Mouse (Mus musculus): ENCODE results near the gene Ccdc60. TPM values are rescaled to one million over a fixed set of nuclear protein-coding genes. Genes with fewer than 3 reads are reported as not detected.
A peak's percentile ranks its signal among the peaks of the same experiment; 100 is the strongest.

Gene Ccdc60
- polyA plus RNA-seq, 1 experiment = 205 TPM

DNA sequence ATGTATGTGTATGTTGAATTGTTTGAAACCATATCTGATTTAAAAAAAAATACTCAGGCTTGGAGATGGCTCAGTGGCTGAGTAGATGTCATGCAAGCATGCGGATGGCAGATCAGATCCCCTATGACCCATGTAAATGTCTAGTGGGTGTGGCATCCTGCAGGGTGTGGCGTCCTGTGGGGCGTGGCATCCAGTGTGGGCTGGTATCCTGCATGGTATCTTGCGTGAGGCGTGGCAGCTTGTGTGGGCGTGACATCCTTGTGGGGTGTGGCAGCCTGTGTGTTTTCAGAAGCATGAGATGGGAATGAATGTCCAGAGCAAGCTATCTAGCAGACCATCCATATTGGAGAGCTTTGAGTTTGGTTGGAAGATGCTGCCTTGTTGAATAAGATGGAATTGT is 36.6 kb downstream of the Ccdc60 start:
- Histone ChIP-seq H3K4me3 (ENCODE audit: control insufficient read depth, low read depth, low read length) (no peak overlapping the region), H3K27ac (ENCODE audit: control insufficient read depth, insufficient read depth, low read depth, low read length) (no peak overlapping the region), H3K27me3 (ENCODE audit: control insufficient read depth, insufficient read depth, low read length) (no peaks in the 10 kb centered on the region), H3K36me3 (ENCODE audit: control insufficient read depth, insufficient read depth, low read length) (no peaks in the 10 kb centered on the region; the same call in 1 of the 2 replicates), H3K4me1 (ENCODE audit: control insufficient read depth, insufficient read depth, low read length) (no peaks in the 10 kb centered on the region; the same call in 1 of the 2 replicates)
- TF ChIP-seq CTCF (IDR thresholded peaks at IDR 0.05; ENCODE audit: control insufficient read depth, insufficient read depth, insufficient replicate concordance, low read depth, low read length) (no peak), POLR2A (IDR thresholded peaks at IDR 0.05; ENCODE audit: control insufficient read depth, low read depth, low read length) (no peak)

DNA sequence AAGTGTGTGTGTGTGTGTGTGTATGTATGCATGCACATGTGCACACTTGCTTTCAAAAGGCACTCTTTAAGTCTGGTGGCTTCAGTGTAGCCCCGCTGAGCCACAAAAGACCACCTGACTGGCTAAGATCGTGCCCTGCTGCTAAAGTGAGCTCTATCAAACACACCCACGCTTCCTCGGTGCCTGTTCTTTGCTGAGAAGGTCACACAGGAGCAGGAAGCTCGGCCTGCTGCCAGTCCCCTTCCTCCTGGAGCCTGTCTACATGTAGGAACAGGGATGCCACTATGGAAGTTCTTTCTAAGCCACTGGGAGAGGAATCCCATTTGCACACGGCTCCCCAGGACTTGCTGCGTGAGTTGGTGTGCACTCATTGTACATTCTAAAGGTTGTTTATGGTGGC is 42.1 kb downstream of the Ccdc60 start:
- Histone ChIP-seq H3K27ac (ENCODE audit: control insufficient read depth, insufficient read depth, low read depth, low read length) (no peak overlapping the region), H3K4me3 (ENCODE audit: control insufficient read depth, low read depth, low read length) (no peak overlapping the region), H3K27me3 (ENCODE audit: control insufficient read depth, insufficient read depth, low read length) (no peaks in the 10 kb centered on the region), H3K36me3 (ENCODE audit: control insufficient read depth, insufficient read depth, low read length) (no peaks in the 10 kb centered on the region), H3K4me1 (ENCODE audit: control insufficient read depth, insufficient read depth, low read length) (no peaks in the 10 kb centered on the region)
- TF ChIP-seq CTCF (IDR thresholded peaks at IDR 0.05; ENCODE audit: control insufficient read depth, insufficient read depth, insufficient replicate concordance, low read depth, low read length) = no peak
- no peak for TF ChIP-seq POLR2A (IDR thresholded peaks at IDR 0.05; ENCODE audit: control insufficient read depth, low read depth, low read length)

GRCm38 (mm10) chr5:116244476-116244875 is 44.3 kb downstream of the Ccdc60 start:
- no peak overlapping the region for H3K4me3 ChIP-seq (ENCODE audit: control insufficient read depth, low read depth, low read length)
- no peak for TF ChIP-seq CTCF (IDR thresholded peaks at IDR 0.05; ENCODE audit: control insufficient read depth, insufficient read depth, insufficient replicate concordance, low read depth, low read length)
- no peak for TF ChIP-seq POLR2A (IDR thresholded peaks at IDR 0.05; ENCODE audit: control insufficient read depth, low read depth, low read length)
- no peak overlapping the region for H3K27ac ChIP-seq (ENCODE audit: control insufficient read depth, insufficient read depth, low read depth, low read length)
- no peaks in the 10 kb centered on the region for H3K36me3 ChIP-seq (ENCODE audit: control insufficient read depth, insufficient read depth, low read length)
- no peaks in the 10 kb centered on the region for H3K27me3 ChIP-seq (ENCODE audit: control insufficient read depth, insufficient read depth, low read length)
- no peaks in the 10 kb centered on the region for H3K4me1 ChIP-seq (ENCODE audit: control insufficient read depth, insufficient read depth, low read length)

- no peak overlapping the region for H3K27ac ChIP-seq (ENCODE audit: control insufficient read depth, insufficient read depth, low read depth, low read length)
- no peaks in the 10 kb centered on the region for H3K36me3 ChIP-seq (ENCODE audit: control insufficient read depth, insufficient read depth, low read length)
- TF ChIP-seq POLR2A (IDR thresholded peaks at IDR 0.05; ENCODE audit: control insufficient read depth, low read depth, low read length) (no peak), CTCF (IDR thresholded peaks at IDR 0.05; ENCODE audit: control insufficient read depth, insufficient read depth, insufficient replicate concordance, low read depth, low read length) (no peak)
- H3K4me1 ChIP-seq (ENCODE audit: control insufficient read depth, insufficient read depth, low read length) = no peaks in the 10 kb centered on the region
- no peaks in the 10 kb centered on the region for H3K27me3 ChIP-seq (ENCODE audit: control insufficient read depth, insufficient read depth, low read length)
- H3K4me3 ChIP-seq (ENCODE audit: control insufficient read depth, low read depth, low read length) = no peak overlapping the region
Observed at GRCm38 (mm10) chr5:116243622-116244021, 45.2 kb downstream of the Ccdc60 start.

DNA sequence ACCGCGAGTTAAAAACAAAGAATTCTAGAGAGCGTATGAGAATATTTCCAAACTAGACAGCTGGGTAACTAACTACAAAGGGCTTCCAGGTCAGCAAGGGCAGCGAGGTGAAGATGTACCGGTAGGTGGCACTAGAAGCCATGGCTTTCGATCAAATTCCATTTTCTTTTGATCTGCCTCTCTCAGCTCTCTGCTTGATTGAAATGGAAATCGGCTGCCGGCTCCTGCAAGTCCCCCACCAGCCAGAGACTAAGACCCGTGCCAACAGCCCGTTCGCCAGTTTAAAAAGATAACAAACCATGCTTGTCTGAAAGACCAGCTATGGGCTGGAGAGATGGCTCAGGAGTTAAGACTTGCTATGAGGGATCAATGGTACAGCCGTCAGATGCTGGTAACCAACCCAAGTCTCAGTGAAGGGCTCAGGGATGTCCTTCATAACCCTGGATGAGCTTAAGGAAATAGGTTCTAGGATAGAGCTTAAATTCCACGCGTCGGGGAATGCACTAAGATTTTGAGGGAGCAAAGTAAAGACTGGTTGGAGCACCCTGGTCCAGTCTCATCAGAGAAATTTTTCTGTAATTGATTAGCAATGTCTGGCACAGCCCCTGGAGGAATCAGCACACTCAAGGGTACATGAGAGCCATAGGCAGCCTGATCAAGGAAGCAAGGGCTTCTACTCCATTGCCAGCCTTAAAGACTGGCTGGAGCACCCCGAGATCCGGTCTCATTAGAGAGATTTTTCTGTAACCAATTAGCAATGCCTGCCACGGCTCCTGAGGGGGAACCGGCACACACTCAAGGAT is 56.7 kb downstream of the Ccdc60 start:
- Histone ChIP-seq H3K4me3 (ENCODE audit: control insufficient read depth, low read depth, low read length) (no peak overlapping the region), H3K36me3 (ENCODE audit: control insufficient read depth, insufficient read depth, low read length) (no peaks in the 10 kb centered on the region; the same call in 1 of the 2 replicates), H3K27ac (ENCODE audit: control insufficient read depth, insufficient read depth, low read depth, low read length) (no peak overlapping the region), H3K27me3 (ENCODE audit: control insufficient read depth, insufficient read depth, low read length) (no peaks in the 10 kb centered on the region), H3K4me1 (ENCODE audit: control insufficient read depth, insufficient read depth, low read length) (no peaks in the 10 kb centered on the region)
- TF ChIP-seq POLR2A (IDR thresholded peaks at IDR 0.05; ENCODE audit: control insufficient read depth, low read depth, low read length) = no peak
- TF ChIP-seq CTCF (IDR thresholded peaks at IDR 0.05; ENCODE audit: control insufficient read depth, insufficient read depth, insufficient replicate concordance, low read depth, low read length) = peak; percentile 34; the same call in 1 of the 2 replicates

DNA sequence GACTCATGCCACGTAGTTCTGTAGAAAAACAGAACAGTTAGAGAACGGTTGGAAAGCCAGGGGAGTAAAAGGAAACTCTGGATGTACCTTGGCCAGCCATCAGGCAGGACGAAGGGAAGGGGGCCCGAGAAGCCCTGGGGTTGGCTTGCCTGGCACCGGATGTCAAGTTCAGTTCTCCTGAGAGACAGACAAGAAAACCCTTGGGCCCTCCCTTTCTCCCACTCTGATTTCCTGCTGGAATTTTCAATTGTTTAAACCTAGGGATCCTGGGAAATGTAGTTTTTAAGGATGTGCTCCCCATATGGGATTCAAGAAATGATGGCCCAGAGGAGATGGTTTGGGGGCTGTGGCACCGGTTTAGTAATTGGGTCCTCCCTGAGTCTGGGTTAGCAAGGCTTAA is 60.4 kb downstream of the Ccdc60 start:
- H3K27ac ChIP-seq (ENCODE audit: control insufficient read depth, insufficient read depth, low read depth, low read length) = no peak overlapping the region
- H3K36me3 ChIP-seq (ENCODE audit: control insufficient read depth, insufficient read depth, low read length) = no peaks in the 10 kb centered on the region; the same call in 1 of the 2 replicates
- H3K4me3 ChIP-seq (ENCODE audit: control insufficient read depth, low read depth, low read length) = no peak overlapping the region
- no peaks in the 10 kb centered on the region for H3K4me1 ChIP-seq (ENCODE audit: control insufficient read depth, insufficient read depth, low read length)
- H3K27me3 ChIP-seq (ENCODE audit: control insufficient read depth, insufficient read depth, low read length) = no peaks in the 10 kb centered on the region
- TF ChIP-seq CTCF (IDR thresholded peaks at IDR 0.05; ENCODE audit: control insufficient read depth, insufficient read depth, insufficient replicate concordance, low read depth, low read length) (no peak), POLR2A (IDR thresholded peaks at IDR 0.05; ENCODE audit: control insufficient read depth, low read depth, low read length) (no peak)

GRCm38 (mm10) chr5:116224023-116224422 is 64.8 kb downstream of the Ccdc60 start:
- H3K27ac ChIP-seq (ENCODE audit: control insufficient read depth, insufficient read depth, low read depth, low read length) = no peak overlapping the region
- peaks cover 2% of the 10 kb centered on the region; the same call in 1 of the 2 replicates for H3K4me1 ChIP-seq (ENCODE audit: control insufficient read depth, insufficient read depth, low read length)
- H3K27me3 ChIP-seq (ENCODE audit: control insufficient read depth, insufficient read depth, low read length) = no peaks in the 10 kb centered on the region
- no peak for TF ChIP-seq POLR2A (IDR thresholded peaks at IDR 0.05; ENCODE audit: control insufficient read depth, low read depth, low read length)
- TF ChIP-seq CTCF (IDR thresholded peaks at IDR 0.05; ENCODE audit: control insufficient read depth, insufficient read depth, insufficient replicate concordance, low read depth, low read length) = no peak
- no peak overlapping the region for H3K4me3 ChIP-seq (ENCODE audit: control insufficient read depth, low read depth, low read length)
- H3K36me3 ChIP-seq (ENCODE audit: control insufficient read depth, insufficient read depth, low read length) = no peaks in the 10 kb centered on the region; the same call in 1 of the 2 replicates

Data from testis, adult 2 months (tissue).